Mouse (Mus musculus) stomach, embryonic 16.5 days (tissue): ENCODE measurements around the gene Zkscan17. TPM values are rescaled to one million over a fixed set of nuclear protein-coding genes. Genes with fewer than 3 reads are reported as not detected.

ENCODE experiments used
- ATAC-seq: fragments of 200-750 bp; cut with Nextera tagmentation; 2 replicates; pipeline ENCODE4 v1.8.0; 2017; ENCODE audit warnings: moderate number of reproducible peaks, moderate TSS enrichment; ENCODE audit not compliant: insufficient read depth, low FRiP score
- H3K27ac ChIP-seq: fragments of 300-500 bp; sonication (generic); 2 replicates; pipeline ENCODE4 v1.5.1; 2014; ENCODE audit warnings: low read length
- H3K27me3 ChIP-seq: fragments of 300-500 bp; sonication (generic); 2 replicates; pipeline ENCODE4 v1.6.1; 2014; ENCODE audit warnings: low read length, control low read depth, mixed read lengths; ENCODE audit not compliant: control insufficient read depth, insufficient read depth
- H3K36me3 ChIP-seq: fragments of 300-500 bp; sonication (generic); 2 replicates; pipeline ENCODE4 v1.6.1; 2014; ENCODE audit warnings: low read length; ENCODE audit not compliant: control insufficient read depth, insufficient read depth
- H3K4me1 ChIP-seq: fragments of 300-500 bp; sonication (generic); 2 replicates; pipeline ENCODE4 v1.6.1; 2014; ENCODE audit warnings: low read length, control low read depth, mixed read lengths; ENCODE audit not compliant: control insufficient read depth, insufficient read depth
- H3K4me2 ChIP-seq: fragments of 300-500 bp; sonication (generic); 2 replicates; pipeline ENCODE4 v1.6.1; 2014; ENCODE audit warnings: low read depth, low read length, mixed read lengths
- H3K4me3 ChIP-seq: fragments of 300-500 bp; sonication (generic); replicated peaks from 2 replicates; pipeline ENCODE4 v1.5.1; 2014; ENCODE audit warnings: mild to moderate bottlenecking, low read length
- H3K9ac ChIP-seq: fragments of 300-500 bp; sonication (generic); 2 replicates; pipeline ENCODE4 v1.6.1; 2014; ENCODE audit warnings: low read length
- H3K9me3 ChIP-seq: fragments of 300-500 bp; sonication (generic); replicated peaks from 2 replicates; pipeline ENCODE4 v1.6.1; 2016; ENCODE audit warnings: low read length, control low read depth; ENCODE audit not compliant: control insufficient read depth
- WGBS: fragments of 180-500 bp; shearing (Covaris S2); extraction: QIAGEN DNeasy Blood & Tissue Kit; methylation state at CpG from one replicate; pipeline ENCODE4 v1.1.7; 2014; 5-methylcytosine and 5-hydroxymethylcytosine counted together
- polyA plus RNA-seq: library from polyadenylated mRNA; unstranded; fragments of >200 nt; fragmentation: Nextera tagmentation; extraction: Ambion mirVana; gene quantifications from 2 replicates; pipeline ENCODE4 v1.2.1, GENCODE M21; 2015

Gene Zkscan17
- polyA plus RNA-seq, 1 experiment from 2014 or later, result 16.4 TPM

DNA sequence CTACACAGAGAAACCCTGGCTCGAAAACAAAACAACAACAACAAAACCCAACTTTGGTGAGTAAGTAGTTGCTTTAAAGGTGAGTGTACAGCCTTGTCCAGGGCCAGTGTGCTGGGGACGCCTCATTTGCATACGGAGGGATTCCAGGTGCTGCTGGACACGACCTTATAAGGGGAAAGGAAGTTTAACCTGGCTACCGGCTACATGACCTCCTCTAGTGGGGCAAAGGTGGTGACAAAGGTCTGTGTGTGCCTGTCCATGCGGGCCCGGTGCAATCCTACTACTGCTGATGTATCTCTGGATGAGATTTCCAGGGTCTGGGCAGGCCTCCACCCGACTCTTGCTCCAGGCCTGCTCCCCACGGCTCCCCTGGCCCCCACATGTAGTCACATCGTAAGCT, 13.8 kb downstream of the Zkscan17 start:
- 86% methylated on average over 10 of the region's 10 CpGs for WGBS
- no peaks in the 10 kb centered on the region for H3K27me3 ChIP-seq
- H3K4me2 ChIP-seq, result no peak overlapping the region
- H3K36me3 ChIP-seq, result no peaks in the 10 kb centered on the region
- H3K9me3 ChIP-seq, result no peaks in the 10 kb centered on the region
- H3K4me3 ChIP-seq, result no peak overlapping the region
- no peak overlapping the region for H3K9ac ChIP-seq
- H3K4me1 ChIP-seq, result peaks cover under 1% of the 10 kb centered on the region; the same call in 1 of the 2 replicates
- ATAC-seq, result no peak
- no peak overlapping the region for H3K27ac ChIP-seq

DNA sequence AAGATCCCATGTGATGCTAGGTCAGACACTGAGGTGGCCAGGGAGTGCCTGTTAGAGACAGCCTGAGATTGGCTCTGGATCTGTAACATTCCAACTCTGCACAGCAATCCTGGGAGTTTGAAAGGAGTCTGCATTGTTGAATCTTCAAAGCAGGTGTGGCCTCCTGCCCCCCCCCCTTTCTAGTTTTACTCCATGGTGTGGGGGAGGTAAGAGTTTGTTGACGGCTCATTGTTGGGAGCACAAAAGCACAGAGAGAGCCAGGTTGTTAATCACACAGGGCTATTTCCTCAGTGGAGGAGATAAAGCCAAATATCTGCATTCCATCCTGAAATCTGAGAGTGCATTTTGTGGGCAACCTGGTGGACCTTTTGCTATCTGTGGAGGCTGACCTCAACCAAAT, 15.0 kb downstream of the Zkscan17 start:
- ATAC-seq, result no peak
- Histone ChIP-seq H3K4me1 (peaks cover 10% of the 10 kb centered on the region), H3K27me3 (no peaks in the 10 kb centered on the region), H3K27ac (no peak overlapping the region), H3K36me3 (no peaks in the 10 kb centered on the region), H3K4me3 (no peak overlapping the region), H3K9ac (no peak overlapping the region), H3K4me2 (no peak overlapping the region), H3K9me3 (no peaks in the 10 kb centered on the region)
- 47% methylated on average over 1 of the region's 1 CpGs for WGBS

DNA sequence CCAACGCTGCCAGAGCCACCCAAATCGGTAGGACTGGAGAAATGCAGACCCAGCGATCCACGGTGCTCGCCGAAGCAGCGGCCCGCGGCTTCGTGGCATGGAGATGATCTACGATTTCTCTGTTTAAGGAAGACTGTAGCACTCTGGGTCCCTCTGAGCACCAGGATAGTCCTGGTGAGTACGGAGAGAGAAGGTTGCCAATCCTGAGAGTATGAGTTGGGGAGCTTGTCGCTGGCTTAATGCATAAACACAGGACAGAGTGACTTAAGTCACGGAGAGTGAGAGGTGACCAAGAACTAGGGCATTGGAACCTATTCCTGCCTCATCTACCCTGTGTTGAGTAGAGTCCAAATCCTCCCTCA, 19.9 kb downstream of the Zkscan17 start:
- Histone ChIP-seq H3K27me3 (no peaks in the 10 kb centered on the region), H3K36me3 (peaks cover 19% of the 10 kb centered on the region), H3K9me3 (no peaks in the 10 kb centered on the region), H3K4me2 (peak overlapping the region; percentile 89), H3K27ac (peak overlapping the region; percentile 95), H3K9ac (peak overlapping the region; percentile 96), H3K4me3 (peak overlapping the region; percentile 94), H3K4me1 (peaks cover 14% of the 10 kb centered on the region)
- ATAC-seq, result no peak; the same call in 1 of the 2 replicates
- WGBS, result 2% methylated on average over 14 of the region's 14 CpGs

DNA sequence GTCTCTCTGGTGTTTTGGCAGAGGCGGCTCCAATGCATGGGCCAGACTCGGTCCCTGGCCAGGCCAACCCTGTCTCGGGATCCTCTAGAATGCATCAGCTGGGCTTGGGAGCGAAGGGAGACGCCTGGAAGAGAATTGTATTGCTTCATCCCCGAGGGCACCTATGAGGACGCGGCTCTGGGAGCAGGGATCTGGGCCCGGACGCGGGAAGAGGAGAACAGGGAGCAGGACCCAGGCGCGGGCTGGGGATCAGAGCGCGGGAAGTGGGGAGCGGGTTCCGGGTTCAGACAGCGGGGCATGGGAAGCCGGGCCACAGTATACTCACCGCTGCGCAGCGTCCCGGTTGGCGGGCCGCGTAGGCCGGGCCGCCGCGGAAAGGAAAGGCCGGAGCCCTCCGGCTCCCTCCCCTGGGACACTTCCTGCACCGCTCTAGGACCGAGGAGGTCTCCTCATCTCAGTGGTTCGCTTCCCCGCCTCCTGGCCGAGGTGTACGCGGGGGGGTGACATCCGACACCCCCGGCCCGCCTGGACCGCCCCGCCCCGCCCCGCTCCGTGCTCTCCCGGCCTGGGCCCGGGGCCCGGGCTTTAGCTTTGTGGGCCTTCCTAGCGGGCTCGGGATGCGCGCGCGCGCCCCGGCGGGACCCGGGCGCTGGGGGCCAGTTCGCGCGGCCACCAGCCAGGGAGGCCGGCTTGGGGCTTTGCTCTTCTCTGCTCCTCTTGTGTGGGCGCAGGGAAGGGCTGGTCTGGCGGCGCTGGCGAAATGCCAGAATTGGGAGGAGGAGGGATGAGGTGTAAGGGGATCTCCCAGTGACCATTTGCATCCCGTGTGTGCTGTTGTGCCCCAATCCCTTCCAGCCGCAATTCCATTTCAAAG, 20.5 kb downstream of the Zkscan17 start:
- Histone ChIP-seq H3K9ac (peak overlapping the region; percentile 96), H3K36me3 (peaks cover 20% of the 10 kb centered on the region), H3K27ac (peak overlapping the region; percentile 95), H3K4me2 (peak overlapping the region; percentile 89), H3K4me1 (peaks cover 14% of the 10 kb centered on the region), H3K4me3 (peak overlapping the region; percentile 94), H3K9me3 (no peaks in the 10 kb centered on the region), H3K27me3 (no peaks in the 10 kb centered on the region)
- WGBS, result under 1% methylated on average over 70 of the region's 71 CpGs
- peak; percentile 95 for ATAC-seq

DNA sequence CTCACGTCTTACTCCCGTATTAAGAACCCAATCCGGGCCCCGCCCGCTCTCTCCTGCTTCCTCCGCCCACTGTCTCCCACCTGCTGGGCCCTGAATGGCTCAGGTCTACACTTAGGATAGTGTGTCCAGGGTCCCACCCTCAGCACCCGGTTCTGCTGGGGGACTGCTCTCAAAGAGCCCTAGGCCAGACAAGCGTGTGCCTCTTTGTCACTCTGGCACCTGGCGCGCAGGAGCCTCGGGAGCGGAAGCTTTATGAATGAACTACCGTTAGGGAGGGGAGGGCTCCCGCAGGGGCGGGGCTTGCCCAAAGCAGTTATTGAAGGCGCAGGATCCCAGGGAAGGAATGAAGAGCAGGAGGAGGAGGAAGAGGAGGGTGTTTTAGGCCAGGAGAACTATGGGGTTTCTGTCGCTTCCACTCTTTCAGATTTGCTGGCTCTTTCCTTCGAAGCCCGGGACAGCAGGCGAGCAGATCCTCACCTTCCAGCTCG, 21.2 kb downstream of the Zkscan17 start:
- H3K27ac ChIP-seq, result peak overlapping the region; percentile 95

GRCm38 (mm10) chr11:59501978-59502700, 24.4 kb downstream of the Zkscan17 start:
- Histone ChIP-seq H3K27ac (no peak overlapping the region), H3K4me1 (peaks cover 8% of the 10 kb centered on the region; the same call in 1 of the 2 replicates), H3K4me2 (no peak overlapping the region), H3K9me3 (no peaks in the 10 kb centered on the region), H3K9ac (no peak overlapping the region), H3K36me3 (peaks cover 41% of the 10 kb centered on the region), H3K4me3 (no peak overlapping the region), H3K27me3 (no peaks in the 10 kb centered on the region)
- WGBS, result 90% methylated on average over 5 of the region's 5 CpGs
- ATAC-seq, result no peak

More for the DNA sequence above, 21.2 kb downstream of the Zkscan17 start:
- 0% methylated on average over 21 of the region's 21 CpGs for WGBS
- peak; percentile 48; the same call in 1 of the 2 replicates for ATAC-seq
- Histone ChIP-seq H3K4me1 (peaks cover 14% of the 10 kb centered on the region), H3K9ac (peak overlapping the region; percentile 96), H3K4me3 (peak overlapping the region; percentile 94), H3K4me2 (peak overlapping the region; percentile 89), H3K9me3 (no peaks in the 10 kb centered on the region), H3K27me3 (no peaks in the 10 kb centered on the region), H3K36me3 (peaks cover 24% of the 10 kb centered on the region)

GRCm38 (mm10) chr11:59497747-59498146, 28.8 kb downstream of the Zkscan17 start:
- Histone ChIP-seq H3K9me3 (no peaks in the 10 kb centered on the region), H3K4me1 (no peaks in the 10 kb centered on the region), H3K27ac (no peak overlapping the region), H3K4me2 (no peak overlapping the region), H3K27me3 (no peaks in the 10 kb centered on the region), H3K4me3 (no peak overlapping the region), H3K36me3 (peaks cover 31% of the 10 kb centered on the region), H3K9ac (no peak overlapping the region)
- no peak for ATAC-seq
- WGBS, result 91% methylated on average over 7 of the region's 7 CpGs

- no peak for ATAC-seq
- Histone ChIP-seq H3K36me3 (peaks cover 35% of the 10 kb centered on the region), H3K4me2 (no peak overlapping the region), H3K4me1 (no peaks in the 10 kb centered on the region), H3K9ac (no peak overlapping the region), H3K9me3 (no peaks in the 10 kb centered on the region), H3K27me3 (no peaks in the 10 kb centered on the region), H3K27ac (no peak overlapping the region), H3K4me3 (no peak overlapping the region)
- 77% methylated on average over 6 of the region's 6 CpGs for WGBS
Measured at GRCm38 (mm10) chr11:59496672-59497310, 29.8 kb downstream of the Zkscan17 start.
